Mouse (Mus musculus) olfactory bulb, adult 2 months (tissue): ENCODE data around the gene Snrpf.

Source experiments
- CTCF ChIP-seq: fragments of 200-500 bp; IDR thresholded peaks from 2 replicates; pipeline ENCODE4 v1.5.1; 2012; ENCODE audit warnings: low read depth, mild to moderate bottlenecking, low read length, moderate library complexity; ENCODE audit not compliant: insufficient read depth
- POLR2A ChIP-seq: fragments of 200-500 bp; IDR thresholded peaks from 2 replicates; pipeline ENCODE4 v1.6.1; 2012; ENCODE audit warnings: mild to moderate bottlenecking, low read depth, low read length, moderate library complexity; ENCODE audit not compliant: insufficient read depth

GRCm38 (mm10) chr10:93541585-93541984 is 47.9 kb downstream of the Snrpf start:
- TF ChIP-seq CTCF (no peak), POLR2A (no peak)
